Mouse (Mus musculus) midbrain, embryonic 15.5 days (tissue): ENCODE results near the gene Pakap. TPM values are rescaled to one million over a fixed set of nuclear protein-coding genes. Genes with fewer than 3 reads are reported as not detected.

Source experiments
- ATAC-seq: fragments of 200-750 bp; cut with Nextera tagmentation; replicated peaks from 2 replicates; pipeline ENCODE4 v1.8.0; 2017; ENCODE audit warnings: moderate TSS enrichment
- H3K27ac ChIP-seq: fragments of 300-500 bp; sonication (generic); 2 replicates; pipeline ENCODE4 v1.5.1; 2015; ENCODE audit warnings: mild to moderate bottlenecking, inconsistent platforms
- H3K27me3 ChIP-seq: fragments of 300-500 bp; sonication (generic); replicated peaks from 2 replicates; pipeline ENCODE4 v1.6.1; 2015; ENCODE audit warnings: inconsistent platforms
- H3K36me3 ChIP-seq: fragments of 300-500 bp; sonication (generic); replicated peaks from 2 replicates; pipeline ENCODE4 v1.6.1; 2015; ENCODE audit warnings: inconsistent platforms
- H3K4me1 ChIP-seq: fragments of 300-500 bp; sonication (generic); 2 replicates; pipeline ENCODE4 v1.6.1; 2015; ENCODE audit warnings: inconsistent platforms
- H3K4me2 ChIP-seq: fragments of 300-500 bp; sonication (generic); 2 replicates; pipeline ENCODE4 v1.6.1; 2015; ENCODE audit warnings: inconsistent platforms, mild to moderate bottlenecking, moderate library complexity
- H3K4me3 ChIP-seq: fragments of 300-500 bp; sonication (generic); 2 replicates; pipeline ENCODE4 v1.5.1; 2015; ENCODE audit warnings: mild to moderate bottlenecking, inconsistent platforms
- H3K9ac ChIP-seq: fragments of 300-500 bp; sonication (generic); 2 replicates; pipeline ENCODE4 v1.6.1; 2015; ENCODE audit warnings: mild to moderate bottlenecking, inconsistent platforms
- H3K9me3 ChIP-seq: fragments of 300-500 bp; sonication (generic); 2 replicates; pipeline ENCODE4 v1.6.1; 2016; ENCODE audit warnings: inconsistent platforms
- WGBS: fragments of 180-500 bp; shearing (Covaris S2); methylation state at CpG from one replicate; pipeline ENCODE4 v1.1.7; 2015; ENCODE audit warnings: mixed read lengths; 5-methylcytosine and 5-hydroxymethylcytosine counted together
- polyA plus RNA-seq: library from polyadenylated mRNA; unstranded; fragments of >200 nt; fragmentation: Nextera tagmentation; extraction: Ambion mirVana; gene quantifications from 2 replicates; pipeline ENCODE4 v1.2.1, GENCODE M21; 2015

Gene Pakap
- polyA plus RNA-seq, 1 experiment from 2014 or later: 10.9 TPM

GRCm38 (mm10) chr4:57916711-57917110 is 348.7 kb downstream of the Pakap start:
- no peak for ATAC-seq
- 80% methylated on average over 4 of the region's 4 CpGs for WGBS
- no peak overlapping the region for H3K4me2 ChIP-seq
- no peaks in the 10 kb centered on the region for H3K27me3 ChIP-seq
- peaks cover 3% of the 10 kb centered on the region; the same call in 1 of the 2 replicates for H3K4me1 ChIP-seq
- H3K36me3 ChIP-seq: no peaks in the 10 kb centered on the region
- H3K9me3 ChIP-seq: no peaks in the 10 kb centered on the region
- H3K9ac ChIP-seq: no peak overlapping the region
- H3K4me3 ChIP-seq: no peak overlapping the region
- H3K27ac ChIP-seq: no peak overlapping the region

DNA sequence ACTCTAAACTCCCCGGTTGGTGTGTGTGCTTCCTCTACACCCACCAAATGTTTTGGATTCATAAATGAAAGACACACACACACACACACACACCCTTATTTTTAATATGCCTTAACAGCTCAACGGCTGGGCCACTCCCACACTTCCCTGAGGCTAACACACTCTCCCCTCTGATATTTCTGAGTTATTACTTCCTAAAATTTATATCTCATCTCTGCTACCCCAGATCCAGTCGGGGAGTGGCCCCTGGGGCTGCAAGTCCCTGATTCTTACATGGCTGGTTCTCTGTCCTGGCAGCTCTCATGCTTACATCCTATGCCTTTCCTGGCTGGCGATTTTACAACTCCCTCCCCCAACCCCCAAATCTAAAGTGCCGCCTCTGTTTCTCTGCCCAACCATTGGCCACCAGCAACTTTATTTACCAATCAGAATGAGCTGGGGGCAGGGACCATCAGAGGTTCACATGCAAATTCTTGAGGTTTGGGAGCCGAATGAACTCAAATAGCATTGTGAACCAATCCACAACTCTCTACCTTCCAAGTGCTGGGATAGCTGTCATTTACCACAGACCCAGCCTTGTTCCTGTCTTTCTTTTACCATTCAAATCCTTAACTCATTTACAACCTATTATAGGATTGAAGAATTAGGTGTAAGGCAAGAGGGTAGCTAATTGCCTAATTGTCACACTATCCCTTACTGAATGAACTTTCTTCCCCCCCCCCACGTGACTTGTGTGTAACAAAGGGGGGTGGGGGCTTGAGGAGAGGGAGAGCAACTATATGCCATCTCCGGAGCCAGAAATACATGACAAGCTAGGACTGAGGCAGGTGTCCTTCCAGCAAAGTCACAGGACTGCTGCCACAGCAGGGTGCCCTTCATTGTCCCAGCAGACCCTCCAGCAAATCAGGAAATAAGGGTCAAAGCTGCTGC is 351.8 kb downstream of the Pakap start:
- no peak for ATAC-seq
- WGBS: 18% methylated on average over 8 of the region's 8 CpGs

GRCm38 (mm10) chr4:57920522-57920921 is 352.5 kb downstream of the Pakap start:
- WGBS: 69% methylated on average over 1 of the region's 1 CpGs
- Histone ChIP-seq H3K4me1 (peaks cover 3% of the 10 kb centered on the region; the same call in 1 of the 2 replicates), H3K36me3 (no peaks in the 10 kb centered on the region), H3K4me2 (no peak overlapping the region), H3K27ac (no peak overlapping the region), H3K9ac (no peak overlapping the region), H3K27me3 (no peaks in the 10 kb centered on the region), H3K9me3 (no peaks in the 10 kb centered on the region), H3K4me3 (no peak overlapping the region)
- ATAC-seq: no peak

More for the DNA sequence above, 351.8 kb downstream of the Pakap start:
- no peak overlapping the region for H3K4me3 ChIP-seq
- no peak overlapping the region for H3K27ac ChIP-seq
- H3K4me1 ChIP-seq: peaks cover 3% of the 10 kb centered on the region; the same call in 1 of the 2 replicates
- no peaks in the 10 kb centered on the region for H3K27me3 ChIP-seq
- H3K9ac ChIP-seq: no peak overlapping the region
- no peaks in the 10 kb centered on the region for H3K9me3 ChIP-seq
- H3K4me2 ChIP-seq: no peak overlapping the region
- no peaks in the 10 kb centered on the region for H3K36me3 ChIP-seq

- H3K9me3 ChIP-seq: no peaks in the 10 kb centered on the region
- no peak for ATAC-seq
- H3K4me3 ChIP-seq: no peak overlapping the region
These were observed 354.2 kb downstream of the Pakap start for GRCm38 (mm10) chr4:57922171-57922570.

GRCm38 (mm10) chr4:57924556-57925071 is 356.6 kb downstream of the Pakap start:
- no peak overlapping the region for H3K4me2 ChIP-seq
- H3K4me1 ChIP-seq: peaks cover 3% of the 10 kb centered on the region; the same call in 1 of the 2 replicates
- WGBS: 75% methylated on average over 6 of the region's 6 CpGs
- no peak overlapping the region for H3K27ac ChIP-seq
- H3K36me3 ChIP-seq: no peaks in the 10 kb centered on the region
- no peaks in the 10 kb centered on the region for H3K9me3 ChIP-seq
- H3K4me3 ChIP-seq: no peak overlapping the region
- no peaks in the 10 kb centered on the region for H3K27me3 ChIP-seq
- H3K9ac ChIP-seq: no peak overlapping the region
- no peak for ATAC-seq

More at GRCm38 (mm10) chr4:57922171-57922570, 354.2 kb downstream of the Pakap start:
- H3K4me1 ChIP-seq: peaks cover 3% of the 10 kb centered on the region; the same call in 1 of the 2 replicates
- 29% methylated on average over 5 of the region's 5 CpGs for WGBS
- H3K27me3 ChIP-seq: no peaks in the 10 kb centered on the region
- H3K36me3 ChIP-seq: no peaks in the 10 kb centered on the region
- H3K9ac ChIP-seq: no peak overlapping the region
- no peak overlapping the region for H3K27ac ChIP-seq
- H3K4me2 ChIP-seq: no peak overlapping the region

DNA sequence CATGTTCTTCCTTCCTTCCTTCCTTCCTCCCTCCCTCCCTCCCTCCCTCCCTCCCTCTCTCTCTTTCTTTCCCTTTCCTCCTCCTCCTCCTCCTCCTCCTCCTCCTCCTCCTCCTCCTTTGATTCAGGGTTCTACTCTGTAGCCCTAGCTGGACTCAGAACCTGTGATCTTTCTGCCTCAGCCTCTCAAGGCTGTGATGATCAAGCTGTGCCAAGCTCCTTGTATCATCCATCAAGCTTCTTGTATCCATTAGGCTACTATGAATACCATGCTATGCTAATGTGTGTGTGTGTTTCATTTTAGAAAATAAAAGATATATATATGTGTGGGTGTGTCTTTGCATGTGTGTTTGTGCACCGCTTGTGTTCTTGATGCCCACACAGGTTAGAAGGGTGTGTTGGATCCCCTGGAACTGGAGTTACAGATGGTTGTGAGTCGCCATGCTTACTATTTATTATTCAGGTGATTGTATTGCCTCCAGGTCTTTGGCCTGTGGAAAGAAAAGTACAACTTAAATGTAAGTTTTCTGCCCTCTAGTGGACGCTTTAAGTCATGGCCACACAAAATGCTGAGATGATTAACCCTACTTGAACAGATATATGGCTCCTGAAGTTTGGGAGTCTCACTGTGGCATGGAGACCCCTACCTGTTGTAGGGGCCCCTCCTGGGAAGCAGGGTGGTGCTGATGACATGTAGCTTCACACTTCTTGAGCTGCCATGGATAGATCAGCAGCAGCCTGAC is 359.7 kb downstream of the Pakap start:
- Histone ChIP-seq H3K4me2 (no peak overlapping the region), H3K4me1 (no peaks in the 10 kb centered on the region), H3K9ac (no peak overlapping the region), H3K36me3 (no peaks in the 10 kb centered on the region), H3K27me3 (no peaks in the 10 kb centered on the region), H3K4me3 (no peak overlapping the region), H3K9me3 (no peaks in the 10 kb centered on the region), H3K27ac (no peak overlapping the region)
- peak; percentile 69 for ATAC-seq
- WGBS: 22% methylated on average over 3 of the region's 3 CpGs

GRCm38 (mm10) chr4:57930559-57931170 is 362.7 kb downstream of the Pakap start:
- WGBS: 76% methylated on average over 5 of the region's 5 CpGs
- no peak overlapping the region for H3K4me2 ChIP-seq

GRCm38 (mm10) chr4:57934181-57934580 is 366.2 kb downstream of the Pakap start:
- Histone ChIP-seq H3K4me3 (no peak overlapping the region), H3K9me3 (no peaks in the 10 kb centered on the region), H3K4me2 (no peak overlapping the region), H3K9ac (no peak overlapping the region), H3K27me3 (no peaks in the 10 kb centered on the region), H3K27ac (no peak overlapping the region), H3K36me3 (no peaks in the 10 kb centered on the region), H3K4me1 (no peaks in the 10 kb centered on the region)
- ATAC-seq: no peak
- WGBS: 77% methylated on average over 5 of the region's 5 CpGs

More at GRCm38 (mm10) chr4:57930559-57931170, 362.7 kb downstream of the Pakap start:
- Histone ChIP-seq H3K4me1 (no peaks in the 10 kb centered on the region), H3K27ac (no peak overlapping the region), H3K36me3 (no peaks in the 10 kb centered on the region), H3K9me3 (no peaks in the 10 kb centered on the region), H3K4me3 (no peak overlapping the region), H3K9ac (no peak overlapping the region), H3K27me3 (no peaks in the 10 kb centered on the region)
- no peak for ATAC-seq

- Histone ChIP-seq H3K4me3 (no peak overlapping the region), H3K9ac (no peak overlapping the region), H3K36me3 (no peaks in the 10 kb centered on the region), H3K4me2 (no peak overlapping the region), H3K27me3 (no peaks in the 10 kb centered on the region), H3K27ac (no peak overlapping the region), H3K9me3 (no peaks in the 10 kb centered on the region), H3K4me1 (no peaks in the 10 kb centered on the region)
- ATAC-seq: no peak
- WGBS: 90% methylated on average over 6 of the region's 6 CpGs
These were observed 369.3 kb downstream of the Pakap start for GRCm38 (mm10) chr4:57937292-57937691.

DNA sequence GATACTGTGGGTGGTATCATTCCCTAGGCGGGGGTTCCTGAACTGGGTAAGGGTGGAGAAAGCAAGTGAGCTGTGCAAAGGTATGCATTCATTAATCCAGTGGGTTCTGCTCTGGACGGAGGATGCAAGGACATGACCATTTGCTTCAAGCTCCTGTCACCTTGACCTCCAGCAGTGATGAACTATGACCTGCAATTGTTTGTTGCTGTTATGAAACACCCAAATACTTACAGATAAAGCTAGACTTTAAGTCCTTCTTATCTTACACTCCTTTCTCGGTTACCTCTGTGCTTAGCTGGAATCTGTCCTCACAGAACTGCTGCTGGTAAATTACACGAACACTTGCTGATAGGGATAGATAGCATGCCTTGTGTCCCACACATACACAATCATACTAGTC is 372.7 kb downstream of the Pakap start:
- no peak for ATAC-seq
- WGBS: 91% methylated on average over 4 of the region's 4 CpGs

DNA sequence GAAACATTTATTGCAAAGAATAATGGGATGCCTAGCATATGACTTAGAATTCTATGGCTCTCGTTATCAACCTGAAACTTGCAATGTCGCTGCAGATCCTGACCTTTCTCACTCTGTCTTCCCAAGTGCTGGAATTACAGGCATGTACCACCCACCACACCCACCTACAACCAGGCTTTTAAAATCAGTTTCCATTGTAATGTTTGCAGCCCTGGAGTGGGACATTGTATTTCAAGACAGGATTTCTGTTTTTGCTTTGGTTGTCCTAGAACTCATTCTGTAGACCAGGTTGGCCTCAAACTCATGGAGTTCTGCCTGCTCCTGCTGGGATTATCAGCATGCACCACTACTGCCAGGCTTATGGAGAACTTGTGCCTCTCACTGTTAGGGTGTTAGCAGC is 374.9 kb downstream of the Pakap start:
- Histone ChIP-seq H3K4me3 (no peak overlapping the region), H3K9ac (no peak overlapping the region), H3K4me2 (no peak overlapping the region), H3K36me3 (peaks cover 15% of the 10 kb centered on the region), H3K4me1 (no peaks in the 10 kb centered on the region), H3K27me3 (no peaks in the 10 kb centered on the region), H3K9me3 (no peaks in the 10 kb centered on the region), H3K27ac (no peak overlapping the region)
- WGBS: 92% methylated on average over 2 of the region's 2 CpGs
- ATAC-seq: no peak

More for the DNA sequence above, 372.7 kb downstream of the Pakap start:
- Histone ChIP-seq H3K9ac (no peak overlapping the region), H3K36me3 (peaks cover 11% of the 10 kb centered on the region), H3K9me3 (no peaks in the 10 kb centered on the region), H3K4me1 (no peaks in the 10 kb centered on the region), H3K4me2 (no peak overlapping the region), H3K27me3 (no peaks in the 10 kb centered on the region), H3K27ac (no peak overlapping the region), H3K4me3 (no peak overlapping the region)
